In the genomic region with DNA sequence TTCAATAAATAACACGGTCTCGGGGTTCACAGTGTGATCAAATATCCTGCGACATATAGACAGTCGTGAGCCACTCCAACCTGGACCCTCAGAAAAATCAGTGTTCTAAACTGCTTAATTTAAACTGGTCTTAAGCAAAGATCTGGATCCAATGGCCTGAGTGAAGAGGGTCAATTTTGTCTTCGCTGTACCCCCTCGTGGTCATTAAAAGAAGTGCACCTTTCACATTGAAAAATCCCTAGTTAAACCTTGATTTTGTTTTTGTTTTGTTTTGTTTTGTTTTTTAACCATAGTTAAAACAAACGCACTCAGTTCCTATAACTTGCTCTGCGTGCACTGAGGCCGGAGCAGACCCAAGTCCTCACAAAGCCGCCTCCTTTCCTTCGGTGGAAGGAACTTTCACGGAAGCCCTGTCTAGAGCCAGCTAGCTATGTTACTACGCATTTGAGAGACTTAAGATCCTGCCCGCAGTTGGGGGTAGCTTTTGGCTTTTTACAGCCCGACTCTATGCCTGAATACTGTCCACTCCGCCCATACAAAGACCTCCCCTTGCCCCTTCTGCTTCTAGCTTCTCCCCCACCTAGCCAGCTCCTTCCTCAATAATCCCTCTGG, we compare ENCODE assay signal across 8 mouse cellular contexts. TPM values are rescaled to one million over a fixed set of nuclear protein-coding genes. Genes with fewer than 3 reads are reported as not detected.
DNase-seq lines count a peak whose midpoint lies in the region; ATAC-seq and TF ChIP-seq lines count a peak whose summit lies in the region.

No protein-coding gene starts in this region.

- DNase-seq in spleen, postnatal 10 days (ENCODE audit: low spot score in 2 of 2): peak; percentile 41 to 61
- DNase-seq in spleen, postnatal 4 days (ENCODE audit: low spot score in 2 of 2): no peak
- peak; percentile 42 for DNase-seq in heart, postnatal 0 days (ENCODE audit: low spot score)
- DNase-seq in liver, embryonic 13.5 days: no peak
- DNase-seq in left cerebral cortex, adult 11 months (ENCODE audit: low spot score): no peak
- no peak for DNase-seq in layer of hippocampus, adult 11-12 months (ENCODE audit: low spot score)

- H3K9ac ChIP-seq in heart, postnatal 0 days (replicated peaks; ENCODE audit: low read depth, low read length): peak overlapping the region; percentile 86
- peak overlapping the region; percentile 95 for H3K9ac ChIP-seq in liver, embryonic 13.5 days

- peaks cover 26% of the 10 kb centered on the region for H3K36me3 ChIP-seq in heart, postnatal 0 days (replicated peaks; ENCODE audit: control insufficient read depth, insufficient read depth, low read length)
- peaks cover 40% of the 10 kb centered on the region for H3K36me3 ChIP-seq in liver, embryonic 13.5 days

- H3K9me3 ChIP-seq in heart, postnatal 0 days (replicated peaks; ENCODE audit: control insufficient read depth, low read length): no peaks in the 10 kb centered on the region
- no peaks in the 10 kb centered on the region for H3K9me3 ChIP-seq in liver, embryonic 13.5 days (replicated peaks)

- peak overlapping the region; percentile 97 for H3K4me3 ChIP-seq in brown adipose tissue, adult 24 weeks (ENCODE audit: insufficient read depth, low read depth, low read length)
- H3K4me3 ChIP-seq in heart, postnatal 0 days (ENCODE audit: low read depth, low read length): peak overlapping the region; percentile 88
- H3K4me3 ChIP-seq in liver, embryonic 13.5 days (replicated peaks): peak overlapping the region; percentile 98
- H3K4me3 ChIP-seq in olfactory bulb, adult 2 months (ENCODE audit: insufficient read depth, low read depth, low read length): peak overlapping the region; percentile 56

- WGBS in heart, postnatal 0 days: 4% methylated on average over 16 of the region's 16 CpGs
- 4% methylated on average over 16 of the region's 16 CpGs for WGBS in liver, embryonic 13.5 days (ENCODE audit: insufficient replicate concordance)
- 4% methylated on average over 16 of the region's 16 CpGs for WGBS in olfactory bulb, adult 2 months

- ATAC-seq in heart, postnatal 0 days (ENCODE audit: insufficient read depth, low read depth): no peak
- ATAC-seq in liver, embryonic 13.5 days (ENCODE audit: low read depth): no peak

- H3K4me1 ChIP-seq in brown adipose tissue, adult 24 weeks (ENCODE audit: control insufficient read depth, insufficient read depth, insufficient read length, low read length): no peaks in the 10 kb centered on the region
- H3K4me1 ChIP-seq in heart, postnatal 0 days (ENCODE audit: control insufficient read depth, insufficient read depth): peaks cover 7% of the 10 kb centered on the region; the same call in 1 of the 2 replicates
- peaks cover 42% of the 10 kb centered on the region for H3K4me1 ChIP-seq in liver, embryonic 13.5 days (replicated peaks)
- H3K4me1 ChIP-seq in olfactory bulb, adult 2 months (ENCODE audit: control insufficient read depth, insufficient read depth, low read length): no peaks in the 10 kb centered on the region

- H3K27ac ChIP-seq in brown adipose tissue, adult 24 weeks (replicated peaks; ENCODE audit: low read depth, low read length): peak overlapping the region; percentile 28
- H3K27ac ChIP-seq in heart, postnatal 0 days (ENCODE audit: low read depth): peak overlapping the region; percentile 88
- peak overlapping the region; percentile 90 for H3K27ac ChIP-seq in liver, embryonic 13.5 days
- no peak overlapping the region for H3K27ac ChIP-seq in olfactory bulb, adult 2 months (ENCODE audit: insufficient read depth, low read depth, low read length)

- TF ChIP-seq CTCF in heart, postnatal 0 days (IDR thresholded peaks at IDR 0.05; ENCODE audit: low read depth): peak; percentile 50
- no peak for TF ChIP-seq CTCF in olfactory bulb, adult 2 months (IDR thresholded peaks at IDR 0.05; ENCODE audit: insufficient read depth, low read depth, low read length)

- no peak for TF ChIP-seq EP300 in heart, postnatal 0 days (IDR thresholded peaks at IDR 0.05; ENCODE audit: low read depth)

- no peak for TF ChIP-seq POLR2A in olfactory bulb, adult 2 months (IDR thresholded peaks at IDR 0.05; ENCODE audit: insufficient read depth, low read depth, low read length)

- no peaks in the 10 kb centered on the region for H3K27me3 ChIP-seq in heart, postnatal 0 days (ENCODE audit: control insufficient read depth, insufficient read depth, low read length)
- H3K27me3 ChIP-seq in liver, embryonic 13.5 days: no peaks in the 10 kb centered on the region

- H3K4me2 ChIP-seq in heart, postnatal 0 days (ENCODE audit: low read depth, low read length): peak overlapping the region; percentile 80
- peak overlapping the region; percentile 91 for H3K4me2 ChIP-seq in liver, embryonic 13.5 days

RNA-seq across cellular contexts. Expression of a gene that starts 1.2 kb away (rescaled TPM):
- polyA plus RNA-seq in brown adipose tissue, adult 24 weeks (2012; ENCODE audit: insufficient read depth, insufficient read length, missing spikeins): 87.1 and 89.6 TPM in 2 replicates
- 31.9 and 50.1 TPM in 2 replicates for total RNA-seq in heart, postnatal 0 days (2014; rRNA removed; ENCODE audit: low replicate concordance)
- 36.9 and 38.2 TPM in 2 replicates for polyA plus RNA-seq in heart, postnatal 0 days (2015; fragmentation: Nextera tagmentation; extraction: Ambion mirVana)
- polyA plus RNA-seq in liver, embryonic 13.5 days (2015; fragmentation: Nextera tagmentation; extraction: Ambion mirVana): 38.1 and 43.2 TPM in 2 replicates
- polyA plus RNA-seq in olfactory bulb, adult 2 months (2012; ENCODE audit: insufficient read depth, insufficient read length, low replicate concordance, missing spikeins): 131 TPM in 1 of 2 replicates, not detected in the other

RNA-seq across cellular contexts. Expression of a gene that starts 5.2 kb away (rescaled TPM):
- polyA plus RNA-seq in brown adipose tissue, adult 24 weeks (2012; ENCODE audit: insufficient read depth, insufficient read length, missing spikeins): 5.6 and 6.3 TPM in 2 replicates
- total RNA-seq in heart, postnatal 0 days (2014; rRNA removed; ENCODE audit: low replicate concordance): 1.1 and 3.9 TPM in 2 replicates
- polyA plus RNA-seq in heart, postnatal 0 days (2015; fragmentation: Nextera tagmentation; extraction: Ambion mirVana): 5.8 and 7.5 TPM in 2 replicates
- 49.3 and 56.2 TPM in 2 replicates for polyA plus RNA-seq in liver, embryonic 13.5 days (2015; fragmentation: Nextera tagmentation; extraction: Ambion mirVana)
- polyA plus RNA-seq in olfactory bulb, adult 2 months (2012; ENCODE audit: insufficient read depth, insufficient read length, low replicate concordance, missing spikeins): 107 TPM in 1 of 2 replicates, not detected in the other

Comparison
In these comparisons a context has a peak if more than half of its experiments do, and no peak if none do; other contexts are left out.
1. DNase-seq: peak in spleen, postnatal 10 days (2 of 2) and heart, postnatal 0 days (single experiment); none in spleen, postnatal 4 days (0 of 2), liver, embryonic 13.5 days (single experiment), left cerebral cortex, adult 11 months (single experiment) and layer of hippocampus, adult 11-12 months (single experiment).
2. Peak in every context shown above with its lines, with median percentiles within 50 percentile points of each other: H3K4me3 ChIP-seq.